Mouse (Mus musculus) cerebellum, postnatal 10 days (tissue): ENCODE measurements around the gene Tex2.
"Not testable (repeated sequence)": the region's sequence is repeated elsewhere in the genome, so short reads cannot be mapped to it uniquely, and the experiment has no call there.

Experiments
- DNase-seq, 2 experiments: peaks; one replicate each; pipeline ENCODE4 v3.0.0; 2021; ENCODE audit warnings: mixed read lengths in 2 of 2

Gene Tex2

GRCm38 (mm10) chr11:106618768-106619167 lies 5.5 kb upstream of the Tex2 start:
- DNase-seq, result not testable (repeated sequence)

- DNase-seq, result no peak
Measured at GRCm38 (mm10) chr11:106617821-106618580, 4.8 kb upstream of the Tex2 start.

- DNase-seq, result no peak
Measured at GRCm38 (mm10) chr11:106615561-106615960, 2.3 kb upstream of the Tex2 start.

- peak; percentile 26 to 46 for DNase-seq
Measured at GRCm38 (mm10) chr11:106614339-106614645, 1.1 kb upstream of the Tex2 start.

GRCm38 (mm10) chr11:106613638-106614338 lies 565 bp upstream of the Tex2 start:
- peak; percentile 27 to 52 for DNase-seq

- DNase-seq, result peak; percentile 65 to 66
Measured at GRCm38 (mm10) chr11:106612209-106612960, 838 bp downstream of the Tex2 start.

GRCm38 (mm10) chr11:106609731-106610130 lies 3.5 kb downstream of the Tex2 start:
- DNase-seq, result no peak

- DNase-seq, result no peak
Measured at GRCm38 (mm10) chr11:106607316-106607715, 5.9 kb downstream of the Tex2 start.

GRCm38 (mm10) chr11:106606042-106606441 lies 7.2 kb downstream of the Tex2 start:
- no peak for DNase-seq

GRCm38 (mm10) chr11:106603230-106603629 lies 10.0 kb downstream of the Tex2 start:
- no peak for DNase-seq

GRCm38 (mm10) chr11:106600124-106600523 lies 13.1 kb downstream of the Tex2 start:
- no peak for DNase-seq

GRCm38 (mm10) chr11:106599345-106599744 lies 13.9 kb downstream of the Tex2 start:
- no peak for DNase-seq

- no peak for DNase-seq
Measured at GRCm38 (mm10) chr11:106598339-106598738, 14.9 kb downstream of the Tex2 start.

GRCm38 (mm10) chr11:106597737-106598330 lies 15.4 kb downstream of the Tex2 start:
- DNase-seq, result no peak

- DNase-seq, result no peak
Measured at GRCm38 (mm10) chr11:106591183-106591582, 22.0 kb downstream of the Tex2 start.

GRCm38 (mm10) chr11:106590143-106590542 lies 23.1 kb downstream of the Tex2 start:
- no peak for DNase-seq

- DNase-seq, result no peak
Measured at GRCm38 (mm10) chr11:106588781-106589180, 24.4 kb downstream of the Tex2 start.

GRCm38 (mm10) chr11:106587786-106588519 lies 25.3 kb downstream of the Tex2 start:
- DNase-seq, result no peak

GRCm38 (mm10) chr11:106583801-106584200 lies 29.4 kb downstream of the Tex2 start:
- no peak for DNase-seq

- no peak for DNase-seq
Measured at GRCm38 (mm10) chr11:106581357-106581756, 31.9 kb downstream of the Tex2 start.

GRCm38 (mm10) chr11:106580468-106580867 lies 32.8 kb downstream of the Tex2 start:
- DNase-seq, result no peak

- DNase-seq, result no peak
Measured at GRCm38 (mm10) chr11:106579957-106580356, 33.3 kb downstream of the Tex2 start.

- DNase-seq, result no peak
Measured at GRCm38 (mm10) chr11:106579146-106579545, 34.1 kb downstream of the Tex2 start.
